Mouse (Mus musculus): ENCODE measurements around the gene 5031439G07Rik. TPM values are rescaled to one million over a fixed set of nuclear protein-coding genes. Genes with fewer than 3 reads are reported as not detected.
A peak's percentile ranks its signal among the peaks of the same experiment; 100 is the strongest.
"Not testable (repeated sequence)": the region's sequence is repeated elsewhere in the genome, so short reads cannot be mapped to it uniquely, and the experiment has no call there.

5031439G07Rik gene
- total and polyA plus RNA-seq, 3 experiments = 19.6 to 61.0 TPM; not detected in 1

DNA sequence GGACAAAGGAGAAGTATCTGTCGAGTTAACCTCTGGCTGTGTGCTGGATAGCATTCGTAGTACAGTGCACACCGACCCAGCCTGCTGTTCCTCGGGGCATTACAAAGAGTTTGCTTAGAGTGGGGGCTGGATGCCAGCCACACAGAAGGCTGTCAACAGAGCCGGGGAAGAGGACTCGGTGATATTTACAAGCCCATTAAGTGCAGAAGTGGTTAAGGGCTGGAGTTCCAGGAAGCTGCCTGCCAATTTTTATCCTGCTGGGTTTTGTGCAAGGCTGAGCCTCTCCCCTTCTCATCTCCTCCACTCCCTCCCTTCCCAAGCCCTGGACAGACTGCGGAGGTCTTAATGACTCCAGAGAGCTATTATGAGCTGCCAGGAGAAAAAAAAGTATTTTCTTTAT lies 90.3 kb downstream of the 5031439G07Rik start:
- no peak overlapping the region for H3K4me3 ChIP-seq (ENCODE audit: control insufficient read depth in 1 of 2, insufficient read depth in 1 of 2, low read depth in 2 of 2, low read length in 2 of 2)
- no peak overlapping the region for H3K9ac ChIP-seq (ENCODE audit: control insufficient read depth, low read depth, low read length, poor library complexity, severe bottlenecking)
- H3K9me3 ChIP-seq (replicated peaks; ENCODE audit: insufficient read depth, low read length) = no peaks in the 10 kb centered on the region
- H3K27me3 ChIP-seq (ENCODE audit: control insufficient read depth in 1 of 2, insufficient read depth in 2 of 2, low read length in 2 of 2) = no peaks in the 10 kb centered on the region
- H3K4me1 ChIP-seq (ENCODE audit: control insufficient read depth in 1 of 2, insufficient read depth in 2 of 2, low read length in 2 of 2) = peaks cover 0 to 3% of the 10 kb centered on the region in 2 experiments; a peak in 1 of 4 replicates
- H3K79me2 ChIP-seq (ENCODE audit: control insufficient read depth, insufficient read depth, low read length, poor library complexity) = no peaks in the 10 kb centered on the region
- no peaks in the 10 kb centered on the region for H3K36me3 ChIP-seq (ENCODE audit: control insufficient read depth in 1 of 2, insufficient read depth in 2 of 2, low read length in 2 of 2)
- no peak overlapping the region for H3K27ac ChIP-seq (ENCODE audit: control insufficient read depth, low read depth, low read length)
- peak; percentile 48 for DNase-seq (ENCODE audit: low read depth, low spot score)
- TF ChIP-seq GATA1 (IDR thresholded peaks at IDR 0.05; ENCODE audit: low read depth, low read length) = 0 out of 2 replicates have a peak, but pooled peaks have one; percentile 14
- TF ChIP-seq MYB (IDR thresholded peaks at IDR 0.05; ENCODE audit: low read depth, low read length) = no peak
- no peak for TF ChIP-seq HCFC1 (IDR thresholded peaks at IDR 0.05; ENCODE audit: low read depth, low read length)
- TF ChIP-seq NELFE (IDR thresholded peaks at IDR 0.05; ENCODE audit: low read depth, low read length) = no peak
- no peak for TF ChIP-seq CHD1 (IDR thresholded peaks at IDR 0.05; ENCODE audit: low read depth, low read length)
- no peak for TF ChIP-seq MAZ (IDR thresholded peaks at IDR 0.05; ENCODE audit: low read depth, low read length)

GRCm38 (mm10) chr15:84896664-84897063 lies 91.7 kb downstream of the 5031439G07Rik start:
- no peak overlapping the region for H3K27ac ChIP-seq (ENCODE audit: control insufficient read depth, low read depth, low read length)
- H3K27me3 ChIP-seq (ENCODE audit: control insufficient read depth in 1 of 2, insufficient read depth in 2 of 2, low read length in 2 of 2) = no peaks in the 10 kb centered on the region
- H3K36me3 ChIP-seq (ENCODE audit: control insufficient read depth in 1 of 2, insufficient read depth in 2 of 2, low read length in 2 of 2) = no peaks in the 10 kb centered on the region
- DNase-seq (ENCODE audit: low read depth, low spot score) = no peak
- no peaks in the 10 kb centered on the region for H3K9me3 ChIP-seq (replicated peaks; ENCODE audit: insufficient read depth, low read length)
- H3K4me1 ChIP-seq (ENCODE audit: control insufficient read depth in 1 of 2, insufficient read depth in 2 of 2, low read length in 2 of 2) = peaks cover 0 to 3% of the 10 kb centered on the region in 2 experiments; a peak in 1 of 4 replicates
- no peaks in the 10 kb centered on the region for H3K79me2 ChIP-seq (ENCODE audit: control insufficient read depth, insufficient read depth, low read length, poor library complexity)
- H3K9ac ChIP-seq (ENCODE audit: control insufficient read depth, low read depth, low read length, poor library complexity, severe bottlenecking) = no peak overlapping the region
- TF ChIP-seq MAZ (IDR thresholded peaks at IDR 0.05; ENCODE audit: low read depth, low read length) (no peak), NRF1 (IDR thresholded peaks at IDR 0.05; ENCODE audit: insufficient read depth, low read depth, low read length, poor library complexity, severe bottlenecking) (no peak), ETS1 (IDR thresholded peaks at IDR 0.05; ENCODE audit: low read depth, low read length) (no peak), RCOR1 (IDR thresholded peaks at IDR 0.05; ENCODE audit: low read depth, low read length) (no peak), POLR2AphosphoS2 (IDR thresholded peaks at IDR 0.05; ENCODE audit: low read length) (no peak), POLR2A (IDR thresholded peaks at IDR 0.05; ENCODE audit: control insufficient read depth in 1 of 2, insufficient read depth in 1 of 2, low read depth in 1 of 2, low read length in 2 of 2, poor library complexity in 1 of 2) (no peak), USF2 (IDR thresholded peaks at IDR 0.05; ENCODE audit: borderline replicate concordance in 1 of 2, insufficient read depth in 1 of 2, low read depth in 1 of 2, low read length in 2 of 2) (no peak), MAX (IDR thresholded peaks at IDR 0.05; ENCODE audit: low read length) (no peak), BHLHE40 (IDR thresholded peaks at IDR 0.05; ENCODE audit: borderline replicate concordance, low read depth, low read length) (no peak)
- H3K4me3 ChIP-seq (ENCODE audit: control insufficient read depth in 1 of 2, insufficient read depth in 1 of 2, low read depth in 2 of 2, low read length in 2 of 2) = no peak overlapping the region

DNA sequence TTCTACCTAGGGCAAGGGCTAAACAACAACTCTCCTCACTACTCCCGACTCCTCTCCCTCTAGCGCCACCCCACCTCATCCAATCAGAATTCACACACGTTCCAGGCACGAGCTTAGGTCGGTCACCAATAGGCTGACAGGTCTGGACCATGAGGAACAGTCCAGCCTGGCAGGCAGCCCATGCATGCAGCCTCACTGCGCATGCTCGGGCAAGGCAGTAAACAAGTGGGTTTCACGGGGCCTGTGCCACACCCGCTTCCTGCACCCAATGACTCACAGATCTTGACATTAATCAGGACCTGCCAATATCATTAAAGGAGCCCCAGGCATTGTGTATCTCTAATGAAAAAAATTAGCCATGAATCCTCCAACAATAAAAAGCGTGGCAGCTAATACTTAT lies 92.1 kb downstream of the 5031439G07Rik start:
- not testable (repeated sequence) for H3K9ac ChIP-seq (ENCODE audit: control insufficient read depth, low read depth, low read length, poor library complexity, severe bottlenecking); H3K9me3 ChIP-seq (replicated peaks; ENCODE audit: insufficient read depth, low read length); H3K36me3 ChIP-seq (ENCODE audit: control insufficient read depth in 1 of 2, insufficient read depth in 2 of 2, low read length in 2 of 2); DNase-seq (ENCODE audit: low read depth, low spot score); H3K4me3 ChIP-seq (ENCODE audit: control insufficient read depth in 1 of 2, insufficient read depth in 1 of 2, low read depth in 2 of 2, low read length in 2 of 2); H3K27me3 ChIP-seq (ENCODE audit: control insufficient read depth in 1 of 2, insufficient read depth in 2 of 2, low read length in 2 of 2); H3K79me2 ChIP-seq (ENCODE audit: control insufficient read depth, insufficient read depth, low read length, poor library complexity); H3K27ac ChIP-seq (ENCODE audit: control insufficient read depth, low read depth, low read length); H3K4me1 ChIP-seq (ENCODE audit: control insufficient read depth in 1 of 2, insufficient read depth in 2 of 2, low read length in 2 of 2)

Other genes with a start within 250 kb of the 5031439G07Rik start
- gene Phf21b, start 132.5 kb downstream of the 5031439G07Rik start, total RNA-seq (2012; rRNA removed) = 3.3 and 4.7 TPM in 2 replicates
- 10 to 100 TPM in 1 of 2 experiments, not detected in 1; 14.7 TPM for gene Phf21b, start 132.5 kb downstream of the 5031439G07Rik start, polyA plus RNA-seq (2012; ENCODE audit: insufficient read depth in 1 of 2, insufficient read length in 2 of 2, low read depth in 1 of 2, low replicate concordance in 2 of 2, missing spikeins in 1 of 2)
- gene Gm29666, start 68.5 kb downstream of the 5031439G07Rik start, total RNA-seq (2012; rRNA removed) = 0.42 and 0.49 TPM in 2 replicates
- gene Gm29666, start 68.5 kb downstream of the 5031439G07Rik start, polyA plus RNA-seq (2012; ENCODE audit: insufficient read depth in 1 of 2, insufficient read length in 2 of 2, low read depth in 1 of 2, low replicate concordance in 2 of 2, missing spikeins in 1 of 2) = under 1 TPM in 1 of 2 experiments, not detected in 1; 0.36 TPM
- gene Nup50, start 65.1 kb downstream of the 5031439G07Rik start, total RNA-seq (2012; rRNA removed) = 54.7 and 55.9 TPM in 2 replicates
- 10 to 100 TPM in 1 of 2 experiments, not detected in 1; 98.4 TPM for gene Nup50, start 65.1 kb downstream of the 5031439G07Rik start, polyA plus RNA-seq (2012; ENCODE audit: insufficient read depth in 1 of 2, insufficient read length in 2 of 2, low read depth in 1 of 2, low replicate concordance in 2 of 2, missing spikeins in 1 of 2)
- gene Upk3a, start 28.6 kb upstream of the 5031439G07Rik start, total RNA-seq (2012; rRNA removed) = not detected in 2 replicates
- gene Upk3a, start 28.6 kb upstream of the 5031439G07Rik start, polyA plus RNA-seq (2012; ENCODE audit: insufficient read depth in 1 of 2, insufficient read length in 2 of 2, low read depth in 1 of 2, low replicate concordance in 2 of 2, missing spikeins in 1 of 2) = not detected
- gene Fam118a, start 40.4 kb upstream of the 5031439G07Rik start, total RNA-seq (2012; rRNA removed) = 11.7 and 13.3 TPM in 2 replicates
- 10 to 100 TPM in 1 of 2 experiments, not detected in 1; 12.9 TPM for gene Fam118a, start 40.4 kb upstream of the 5031439G07Rik start, polyA plus RNA-seq (2012; ENCODE audit: insufficient read depth in 1 of 2, insufficient read length in 2 of 2, low read depth in 1 of 2, low replicate concordance in 2 of 2, missing spikeins in 1 of 2)
- gene Smc1b, start 143.4 kb upstream of the 5031439G07Rik start, total RNA-seq (2012; rRNA removed) = not detected in 2 replicates
- not detected for gene Smc1b, start 143.4 kb upstream of the 5031439G07Rik start, polyA plus RNA-seq (2012; ENCODE audit: insufficient read depth in 1 of 2, insufficient read length in 2 of 2, low read depth in 1 of 2, low replicate concordance in 2 of 2, missing spikeins in 1 of 2)
- gene Ribc2, start 143.5 kb upstream of the 5031439G07Rik start, total RNA-seq (2012; rRNA removed) = not detected in 2 replicates
- not detected for gene Ribc2, start 143.5 kb upstream of the 5031439G07Rik start, polyA plus RNA-seq (2012; ENCODE audit: insufficient read depth in 1 of 2, insufficient read length in 2 of 2, low read depth in 1 of 2, low replicate concordance in 2 of 2, missing spikeins in 1 of 2)
- not detected in 2 replicates for gene Fbln1, start 217.4 kb upstream of the 5031439G07Rik start, total RNA-seq (2012; rRNA removed)
- not detected for gene Fbln1, start 217.4 kb upstream of the 5031439G07Rik start, polyA plus RNA-seq (2012; ENCODE audit: insufficient read depth in 1 of 2, insufficient read length in 2 of 2, low read depth in 1 of 2, low replicate concordance in 2 of 2, missing spikeins in 1 of 2)

All from MEL (cell line).